Mouse (Mus musculus) liver, embryonic 11.5 days (tissue): ENCODE measurements around the gene Mbnl2. TPM values are rescaled to one million over a fixed set of nuclear protein-coding genes. Genes with fewer than 3 reads are reported as not detected.

Experiments
- ATAC-seq: fragments of 200-750 bp; cut with Nextera tagmentation; replicated peaks from 2 replicates; pipeline ENCODE4 v1.8.0; 2017; ENCODE audit warnings: moderate number of reproducible peaks, mild to moderate bottlenecking, moderate TSS enrichment, moderate library complexity; ENCODE audit not compliant: low FRiP score
- DNase-seq: peaks from one replicate; pipeline ENCODE4 v3.0.0-alpha.2; 2017; ENCODE audit warnings: low spot score
- H3K27ac ChIP-seq: fragments of 300-500 bp; sonication (generic); 2 replicates; pipeline ENCODE4 v1.5.1; 2014; ENCODE audit warnings: mild to moderate bottlenecking, low read depth, low read length, control low read depth
- H3K27me3 ChIP-seq: fragments of 300-500 bp; sonication (generic); replicated peaks from 2 replicates; pipeline ENCODE4 v1.6.1; 2014; ENCODE audit warnings: low read length, mixed read lengths; ENCODE audit not compliant: control insufficient read depth, insufficient read depth
- H3K36me3 ChIP-seq: fragments of 300-500 bp; sonication (generic); 2 replicates; pipeline ENCODE4 v1.6.1; 2014; ENCODE audit warnings: mild to moderate bottlenecking, low read length, moderate library complexity, mixed read lengths; ENCODE audit not compliant: control insufficient read depth, insufficient read depth
- H3K4me1 ChIP-seq: fragments of 300-500 bp; sonication (generic); replicated peaks from 2 replicates; pipeline ENCODE4 v1.6.1; 2014; ENCODE audit warnings: low read length, mixed read lengths; ENCODE audit not compliant: control insufficient read depth, insufficient read depth
- H3K4me2 ChIP-seq: fragments of 300-500 bp; sonication (generic); 2 replicates; pipeline ENCODE4 v1.6.1; 2014; ENCODE audit warnings: mild to moderate bottlenecking, control low read depth, moderate library complexity
- H3K4me3 ChIP-seq: fragments of 300-500 bp; sonication (generic); 2 replicates; pipeline ENCODE4 v1.5.1; 2014; ENCODE audit warnings: low read depth, low read length, control low read depth
- H3K9ac ChIP-seq: fragments of 300-500 bp; sonication (generic); 2 replicates; pipeline ENCODE4 v1.6.1; 2014; ENCODE audit warnings: low read depth, low read length, control low read depth
- H3K9me3 ChIP-seq: fragments of 300-500 bp; sonication (generic); 2 replicates; pipeline ENCODE4 v1.6.1; 2016; ENCODE audit warnings: low read length, inconsistent platforms, mixed read lengths; ENCODE audit not compliant: control insufficient read depth
- WGBS: fragments of 180-500 bp; shearing (Covaris S2); extraction: QIAGEN DNeasy Blood & Tissue Kit; methylation state at CpG from one replicate; pipeline ENCODE4 v1.1.7; 2014; 5-methylcytosine and 5-hydroxymethylcytosine counted together
- polyA plus RNA-seq: library from polyadenylated mRNA; unstranded; fragments of >200 nt; fragmentation: Nextera tagmentation; extraction: Ambion mirVana; gene quantifications from 2 replicates; pipeline ENCODE4 v1.2.1, GENCODE M21; 2014

Gene Mbnl2
- polyA plus RNA-seq, 1 experiment from 2014 or later, result 38.2 TPM

DNA sequence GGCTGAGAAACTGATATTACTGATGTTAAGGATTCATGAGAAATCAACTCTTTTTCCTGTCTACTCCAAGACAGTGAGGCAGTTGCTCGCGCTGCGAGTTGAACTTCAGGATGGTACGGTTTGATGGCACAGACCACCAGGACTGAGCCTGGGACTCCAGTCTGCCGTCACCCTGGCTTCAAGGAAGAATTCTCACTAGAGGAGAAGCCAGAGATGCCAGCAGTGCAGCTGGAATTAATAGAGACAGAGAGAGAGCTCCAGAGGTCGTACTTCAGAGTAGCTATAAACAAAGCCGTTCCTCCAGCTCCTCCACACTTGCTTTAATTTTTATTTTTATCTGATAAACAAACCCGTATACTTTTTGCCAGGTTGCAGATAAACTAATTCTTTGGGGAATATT, 102.5 kb downstream of the Mbnl2 start:
- no peak for ATAC-seq
- WGBS, result 72% methylated on average over 8 of the region's 8 CpGs
- no peaks in the 10 kb centered on the region for H3K27me3 ChIP-seq
- H3K36me3 ChIP-seq, result no peaks in the 10 kb centered on the region; the same call in 1 of the 2 replicates
- DNase-seq, result no peak
- H3K27ac ChIP-seq, result no peak overlapping the region
- H3K4me1 ChIP-seq, result no peaks in the 10 kb centered on the region; the same call in 1 of the 2 replicates
- H3K4me3 ChIP-seq, result no peak overlapping the region
- H3K9me3 ChIP-seq, result no peaks in the 10 kb centered on the region
- H3K4me2 ChIP-seq, result no peak overlapping the region
- H3K9ac ChIP-seq, result no peak overlapping the region

DNA sequence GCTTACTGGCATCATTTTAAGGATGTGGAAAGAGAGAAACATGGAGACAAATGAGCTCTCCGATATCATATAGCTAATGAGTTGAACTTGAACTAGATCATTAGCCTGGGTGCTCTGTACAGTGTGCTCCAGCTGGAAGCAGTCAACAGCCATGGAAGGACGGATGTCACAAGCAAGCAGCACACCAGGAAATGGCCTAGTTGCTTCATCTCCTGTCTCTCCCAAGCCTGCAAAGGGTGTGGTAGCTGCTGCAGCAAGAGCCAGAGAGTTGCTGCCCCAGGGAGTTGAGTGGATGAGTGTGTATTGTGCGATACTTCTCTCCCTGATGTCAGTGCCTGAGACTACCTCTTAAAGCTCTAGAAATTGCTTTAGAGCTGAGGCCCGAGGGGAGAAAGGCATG, 104.2 kb downstream of the Mbnl2 start:
- ATAC-seq, result no peak; the same call in 1 of the 2 replicates
- Histone ChIP-seq H3K9me3 (no peaks in the 10 kb centered on the region), H3K27ac (no peak overlapping the region), H3K36me3 (no peaks in the 10 kb centered on the region; the same call in 1 of the 2 replicates), H3K4me1 (no peaks in the 10 kb centered on the region), H3K27me3 (no peaks in the 10 kb centered on the region), H3K4me3 (no peak overlapping the region), H3K4me2 (no peak overlapping the region), H3K9ac (no peak overlapping the region)
- WGBS, result 77% methylated on average over 4 of the region's 4 CpGs
- DNase-seq, result no peak

DNA sequence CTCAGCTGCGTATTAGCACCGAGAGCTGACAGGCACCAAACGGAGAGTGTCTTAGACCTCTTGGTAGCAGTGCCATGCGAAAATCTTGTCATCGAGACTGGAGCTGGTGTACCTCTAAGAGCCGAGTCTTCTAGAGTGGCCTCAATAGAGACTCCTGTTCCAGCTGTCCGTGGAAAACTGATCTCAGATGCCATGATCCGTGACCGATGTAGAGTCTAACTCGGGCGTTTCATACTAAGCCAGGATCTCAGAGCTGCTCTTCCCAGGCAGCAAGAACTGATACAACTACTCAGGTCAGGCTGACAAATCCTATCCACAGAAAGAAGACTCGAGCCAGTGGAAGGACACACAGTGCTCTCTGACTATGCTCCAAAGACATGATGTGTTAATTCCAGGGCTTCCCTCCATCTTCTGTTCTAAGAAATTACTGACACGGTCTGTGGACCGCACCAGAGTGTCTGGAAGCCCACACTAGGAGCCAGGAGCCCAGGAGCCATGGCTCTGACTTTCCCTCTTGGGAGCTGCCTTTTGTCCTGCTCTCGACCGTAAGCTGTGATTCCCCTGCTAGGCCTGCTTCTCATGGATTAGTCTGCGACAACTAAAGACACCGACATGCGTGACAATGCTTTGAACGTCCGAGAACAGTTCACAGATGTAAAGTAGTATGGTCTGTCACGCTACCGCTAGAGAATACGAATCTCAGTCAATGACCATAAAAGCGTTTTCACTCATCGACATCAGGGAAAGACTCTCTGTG, 106.1 kb downstream of the Mbnl2 start:
- no peak for DNase-seq
- H3K4me1 ChIP-seq, result no peaks in the 10 kb centered on the region
- H3K27ac ChIP-seq, result no peak overlapping the region
- no peaks in the 10 kb centered on the region for H3K27me3 ChIP-seq
- no peaks in the 10 kb centered on the region for H3K9me3 ChIP-seq
- 89% methylated on average over 26 of the region's 26 CpGs for WGBS
- no peak overlapping the region for H3K9ac ChIP-seq
- ATAC-seq, result no peak
- no peak overlapping the region for H3K4me3 ChIP-seq
- no peak overlapping the region for H3K4me2 ChIP-seq
- no peaks in the 10 kb centered on the region; the same call in 1 of the 2 replicates for H3K36me3 ChIP-seq

DNA sequence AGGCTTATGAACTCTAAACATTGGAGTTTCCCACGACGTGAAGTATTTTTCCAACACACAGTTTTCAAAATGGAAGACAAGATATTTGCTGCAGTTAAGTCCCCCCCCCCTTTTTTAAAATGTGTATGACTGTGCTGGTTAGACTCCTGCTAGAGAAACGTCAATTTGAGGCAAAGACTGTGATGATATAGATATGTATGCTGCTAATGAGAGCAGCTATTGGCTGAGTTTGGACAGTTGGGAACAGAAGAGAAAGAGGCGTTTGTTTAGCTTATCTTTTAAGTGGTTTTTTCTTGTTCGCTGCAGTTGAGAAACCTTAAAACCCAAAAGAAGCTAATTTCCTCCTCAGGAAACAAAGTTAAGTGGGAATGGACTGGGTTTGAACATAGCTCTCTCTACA, 106.7 kb downstream of the Mbnl2 start:
- Histone ChIP-seq H3K4me2 (no peak overlapping the region), H3K9me3 (no peaks in the 10 kb centered on the region), H3K4me3 (no peak overlapping the region), H3K27ac (no peak overlapping the region), H3K9ac (no peak overlapping the region), H3K36me3 (no peaks in the 10 kb centered on the region; the same call in 1 of the 2 replicates), H3K4me1 (0 out of 2 replicates have a peak, but pooled peaks cover 2% of the 10 kb centered on the region), H3K27me3 (no peaks in the 10 kb centered on the region)
- WGBS, result 57% methylated on average over 5 of the region's 5 CpGs
- DNase-seq, result no peak
- no peak for ATAC-seq

DNA sequence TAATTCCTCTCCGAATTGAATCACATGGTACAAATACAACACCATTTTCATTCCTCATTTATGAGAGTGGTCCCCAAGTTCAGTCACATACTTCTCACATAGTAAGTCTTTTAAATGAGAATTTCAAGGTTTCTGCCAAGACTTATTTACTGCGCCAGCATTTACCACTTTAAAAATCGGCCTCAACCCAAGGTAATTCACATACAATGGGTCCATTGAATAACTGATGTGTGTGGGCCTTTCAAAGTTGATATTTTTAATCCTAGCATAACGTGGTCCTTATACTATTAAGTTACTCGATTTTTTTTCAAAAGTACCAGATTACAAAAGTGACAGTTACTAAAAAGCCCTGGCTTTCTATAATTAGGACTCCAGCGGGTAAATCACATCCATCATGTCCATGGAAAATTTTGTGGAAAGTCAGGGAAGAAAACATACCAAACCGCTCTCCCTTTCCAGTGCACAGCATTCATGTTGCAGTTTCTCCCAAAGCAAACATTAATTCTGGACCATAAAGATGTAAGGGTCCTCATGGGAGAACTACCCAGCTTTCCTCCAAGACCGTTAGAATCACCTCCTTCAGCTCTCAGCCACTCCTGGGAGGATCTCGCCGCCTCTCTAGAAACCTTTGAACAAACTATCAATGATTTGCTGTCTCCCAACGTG, 107.8 kb downstream of the Mbnl2 start:
- Histone ChIP-seq H3K9me3 (no peaks in the 10 kb centered on the region), H3K9ac (no peak overlapping the region), H3K4me2 (no peak overlapping the region), H3K27ac (no peak overlapping the region), H3K4me3 (no peak overlapping the region), H3K4me1 (peaks cover 2% of the 10 kb centered on the region; the same call in 1 of the 2 replicates), H3K27me3 (no peaks in the 10 kb centered on the region), H3K36me3 (no peaks in the 10 kb centered on the region; the same call in 1 of the 2 replicates)
- DNase-seq, result no peak
- ATAC-seq, result no peak
- WGBS, result 82% methylated on average over 11 of the region's 11 CpGs

DNA sequence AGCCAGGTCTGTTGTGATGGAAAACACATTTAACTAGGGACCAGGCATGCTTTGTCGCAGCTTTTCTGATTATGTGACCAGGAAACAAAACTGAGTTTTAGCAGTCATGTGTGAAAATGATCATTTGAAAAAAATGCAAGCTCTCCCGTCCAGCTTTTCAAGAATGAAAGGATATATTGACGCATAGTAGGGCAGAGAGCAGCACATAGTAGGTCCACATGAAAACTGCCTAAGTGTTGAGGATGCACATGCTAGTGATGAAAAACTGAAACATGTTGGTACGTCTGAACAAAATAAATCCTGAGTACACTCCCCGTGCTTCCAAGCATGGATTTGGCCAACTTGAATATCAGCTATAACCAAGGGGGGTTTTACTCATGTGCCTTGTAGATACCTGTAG, 109.1 kb downstream of the Mbnl2 start:
- Histone ChIP-seq H3K4me2 (no peak overlapping the region), H3K27me3 (no peaks in the 10 kb centered on the region), H3K9ac (no peak overlapping the region), H3K4me3 (no peak overlapping the region), H3K9me3 (no peaks in the 10 kb centered on the region), H3K4me1 (peaks cover 7% of the 10 kb centered on the region), H3K27ac (no peak overlapping the region), H3K36me3 (no peaks in the 10 kb centered on the region)
- ATAC-seq (no peak), DNase-seq (no peak)
- 94% methylated on average over 5 of the region's 5 CpGs for WGBS

DNA sequence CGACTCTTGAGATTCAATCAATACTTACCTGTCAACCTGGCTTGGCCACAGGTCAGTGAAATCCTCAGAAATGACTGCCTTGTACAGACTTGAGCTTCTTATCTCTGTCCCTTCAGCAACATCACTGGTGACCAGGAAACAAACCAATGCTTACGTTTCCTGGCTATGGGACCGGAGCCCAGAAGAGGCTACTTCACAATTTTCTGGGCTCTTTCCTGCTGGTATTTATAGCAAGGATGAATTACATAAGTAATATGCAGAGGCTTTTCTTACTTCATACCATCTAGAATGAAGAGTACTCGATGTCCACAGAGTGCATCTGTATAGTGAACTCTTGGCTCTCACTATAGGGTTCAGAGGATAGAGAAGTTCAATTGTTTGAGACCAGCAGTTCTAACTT, 111.8 kb downstream of the Mbnl2 start:
- no peaks in the 10 kb centered on the region for H3K27me3 ChIP-seq
- H3K4me1 ChIP-seq, result peaks cover 7% of the 10 kb centered on the region
- no peak overlapping the region for H3K27ac ChIP-seq
- WGBS, result 62% methylated on average over 4 of the region's 4 CpGs
- DNase-seq, result no peak
- H3K9me3 ChIP-seq, result peaks cover 4% of the 10 kb centered on the region; the same call in 1 of the 2 replicates
- peaks cover 9% of the 10 kb centered on the region for H3K36me3 ChIP-seq
- no peak overlapping the region for H3K4me3 ChIP-seq
- ATAC-seq, result no peak
- no peak overlapping the region for H3K4me2 ChIP-seq
- H3K9ac ChIP-seq, result no peak overlapping the region

DNA sequence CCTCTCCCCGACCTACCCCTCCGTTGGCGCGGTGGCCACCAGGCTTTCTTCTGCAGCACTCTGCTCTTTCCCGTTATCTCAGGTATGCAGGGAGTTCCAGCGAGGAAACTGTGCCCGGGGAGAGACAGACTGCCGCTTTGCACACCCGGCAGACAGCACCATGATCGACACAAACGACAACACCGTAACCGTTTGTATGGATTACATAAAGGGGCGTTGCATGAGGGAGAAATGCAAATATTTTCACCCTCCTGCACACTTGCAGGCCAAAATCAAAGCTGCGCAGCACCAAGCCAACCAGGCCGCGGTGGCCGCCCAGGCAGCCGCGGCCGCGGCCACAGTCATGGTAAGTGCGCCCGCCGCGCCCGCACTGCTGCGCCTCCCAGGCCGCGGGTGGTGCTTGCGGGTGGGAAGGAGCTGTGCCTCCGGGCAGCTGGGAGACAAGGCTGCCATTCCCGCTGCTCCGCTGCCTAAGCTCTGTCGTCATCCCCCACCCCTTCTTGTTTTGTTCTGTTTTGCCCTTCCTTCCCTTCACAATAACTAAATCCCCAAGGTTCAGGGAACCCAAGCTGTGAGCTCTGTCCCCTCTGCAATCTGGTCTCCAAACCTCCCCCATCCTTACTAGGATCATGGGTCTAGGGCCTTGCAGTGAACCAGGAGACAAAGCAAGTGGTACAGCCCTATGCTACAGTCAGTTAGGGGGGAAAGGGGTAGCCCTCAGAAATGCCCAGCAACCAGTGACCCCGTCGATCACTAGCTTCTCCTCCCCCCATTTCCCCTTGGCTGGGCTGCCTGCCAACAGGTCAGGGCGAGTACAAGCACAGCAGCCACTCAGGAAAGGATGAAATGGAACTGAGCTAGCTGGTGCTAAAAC, 113.6 kb downstream of the Mbnl2 start:
- Histone ChIP-seq H3K4me2 (peak overlapping the region; percentile 49), H3K4me3 (no peak overlapping the region), H3K9ac (no peak overlapping the region), H3K36me3 (peaks cover 9% of the 10 kb centered on the region), H3K9me3 (peaks cover 4% of the 10 kb centered on the region; the same call in 1 of the 2 replicates), H3K27me3 (no peaks in the 10 kb centered on the region), H3K27ac (no peak overlapping the region), H3K4me1 (peaks cover 7% of the 10 kb centered on the region)
- ATAC-seq (peak; percentile 63), DNase-seq (no peak)
- WGBS, result 39% methylated on average over 28 of the region's 38 CpGs
